Mouse (Mus musculus) spleen, adult 12 weeks (tissue): ENCODE data around the gene Trim28.
"Not testable (repeated sequence)": the region's sequence is repeated elsewhere in the genome, so short reads cannot be mapped to it uniquely, and the experiment has no call there.

Source experiments
- DNase-seq: peaks from one replicate; pipeline ENCODE4 v3.0.0; 2022; ENCODE audit warnings: low spot score

The Trim28 gene

DNA sequence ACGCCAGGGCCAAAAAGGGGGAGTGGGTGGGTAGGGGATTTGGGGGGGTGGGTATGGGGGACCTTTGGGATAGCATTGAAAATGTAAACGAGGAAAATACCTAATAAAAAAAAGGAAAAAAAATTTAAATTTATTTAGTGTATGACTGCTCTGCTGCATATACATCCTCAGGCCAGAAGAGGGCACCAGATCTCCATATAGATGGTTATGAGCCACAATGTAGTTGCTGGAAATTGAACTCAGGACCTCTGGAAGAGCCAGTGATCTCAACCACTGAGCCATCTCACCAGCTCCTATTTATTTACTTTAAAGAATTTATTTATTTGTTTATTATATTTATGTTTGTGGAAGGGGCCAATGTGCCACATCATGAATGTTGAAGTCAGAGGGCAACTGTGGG, 64.5 kb downstream of the Trim28 start:
- DNase-seq: not testable (repeated sequence)

DNA sequence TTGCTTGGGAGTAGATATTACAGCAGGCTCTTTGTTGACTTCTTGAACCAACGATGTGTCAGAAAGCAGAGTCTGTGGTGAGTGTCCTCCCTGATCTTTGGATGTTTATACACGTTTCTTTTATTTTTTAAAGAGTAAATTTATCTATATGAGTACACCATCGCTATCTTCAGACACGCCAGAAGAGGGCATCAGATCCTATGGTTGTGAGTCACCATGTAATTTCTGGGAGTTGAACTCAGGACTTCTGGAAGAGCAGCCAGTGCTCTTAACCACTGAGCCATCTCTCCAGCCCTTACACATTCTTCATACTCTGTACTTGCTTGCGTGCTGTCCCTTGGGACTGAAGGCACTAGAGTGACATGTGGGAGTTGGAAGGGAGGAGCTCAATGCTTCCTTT, 73.4 kb downstream of the Trim28 start:
- DNase-seq: no peak
